In genomic region chr8:35135630-35136029, GRCm38 (mm10) we compare ENCODE assay signal across 26 mouse cellular contexts.
DNase-seq lines count a peak whose midpoint lies in the region; ATAC-seq and TF ChIP-seq lines count a peak whose summit lies in the region.
"Had no signal": no experiment of that assay in that cellular context is flagged by ENCODE, and none has a peak within 500 bp of the region (broad histone marks: within the 10 kb centered on the region; RNA-seq: fewer than 3 reads in every experiment).

No protein-coding gene starts in this region.

- no peak overlapping the region for H3K27ac ChIP-seq in CH12.LX (ENCODE audit: insufficient read depth, low read depth)
- peak overlapping the region; percentile 91 for H3K27ac ChIP-seq in bone marrow macrophage, adult 2 months (ENCODE audit: insufficient read depth, low read depth, low read length)
- H3K27ac ChIP-seq: embryonic facial prominence, embryonic 12.5 days; embryonic facial prominence, embryonic 15.5 days; forebrain, embryonic 12.5 days; forebrain, embryonic 15.5 days; hindbrain, embryonic 10.5 days; hindbrain, embryonic 13.5 days; intestine, embryonic 15.5 days had no signal

- no peaks in the 10 kb centered on the region for H3K79me2 ChIP-seq in CH12.LX (replicated peaks; ENCODE audit: control insufficient read depth, extremely low read depth, insufficient read depth, poor library complexity, severe bottlenecking)

- no peak for DNase-seq in CH12.LX (ENCODE audit: extremely low read depth)
- DNase-seq in adrenal gland, adult 18-20 months (ENCODE audit: low spot score in 2 of 2): no peak
- no peak for DNase-seq in right cerebral cortex, postnatal 4 days
- DNase-seq in layer of hippocampus, postnatal 36 days: no peak
- DNase-seq: adrenal gland, postnatal 10 days; adrenal gland, postnatal 36 days; cerebellum, adult 11-12 months; cerebellum, adult 8-10 months; cerebellum, postnatal 10 days; cerebellum, postnatal 36 days; gastrocnemius, postnatal 25 days; heart, postnatal 36 days had no signal

- H3K4me2 ChIP-seq in CH12.LX (ENCODE audit: insufficient read depth, low read depth, poor library complexity, severe bottlenecking): peak overlapping the region; percentile 1; the same call in 1 of the 2 replicates
- H3K4me2 ChIP-seq: embryonic facial prominence, embryonic 12.5 days; embryonic facial prominence, embryonic 15.5 days; forebrain, embryonic 12.5 days; forebrain, embryonic 15.5 days; heart, embryonic 11.5 days; hindbrain, embryonic 13.5 days; intestine, embryonic 15.5 days had no signal

- no peak for TF ChIP-seq RAD21 in CH12.LX (IDR thresholded peaks at IDR 0.05; ENCODE audit: low read depth, low read length)

- H3K4me1 ChIP-seq in CH12.LX (ENCODE audit: control insufficient read depth in 1 of 2, insufficient read depth in 2 of 2): peaks cover 6 to 14% of the 10 kb centered on the region in 2 experiments; a peak in 3 of 4 replicates
- H3K4me1 ChIP-seq in bone marrow macrophage, adult 2 months (ENCODE audit: control insufficient read depth, insufficient read depth, low read length): peaks cover 38% of the 10 kb centered on the region
- H3K4me1 ChIP-seq: embryonic facial prominence, embryonic 12.5 days; embryonic facial prominence, embryonic 15.5 days; hindbrain, embryonic 10.5 days; intestine, embryonic 15.5 days had no signal

- no peak overlapping the region for H3K4me3 ChIP-seq in CH12.LX (replicated peaks in 1 of 3; ENCODE audit: low read depth in 2 of 3, low read length in 2 of 3, poor library complexity in 1 of 3)
- H3K4me3 ChIP-seq in bone marrow macrophage, adult 2 months (ENCODE audit: insufficient read depth, low read length): no peak overlapping the region
- H3K4me3 ChIP-seq: embryonic facial prominence, embryonic 12.5 days; embryonic facial prominence, embryonic 15.5 days; forebrain, embryonic 12.5 days; forebrain, embryonic 15.5 days; hindbrain, embryonic 10.5 days; hindbrain, embryonic 13.5 days; intestine, embryonic 15.5 days had no signal

- H3K27me3 ChIP-seq in CH12.LX (replicated peaks): no peaks in the 10 kb centered on the region
- H3K27me3 ChIP-seq: embryonic facial prominence, embryonic 12.5 days; embryonic facial prominence, embryonic 15.5 days; forebrain, embryonic 12.5 days; forebrain, embryonic 15.5 days; hindbrain, embryonic 13.5 days; intestine, embryonic 15.5 days had no signal

- TF ChIP-seq POLR2A in CH12.LX (IDR thresholded peaks at IDR 0.05; ENCODE audit: low read depth, low read length): no peak
- TF ChIP-seq POLR2A in bone marrow macrophage, adult 2 months (IDR thresholded peaks at IDR 0.05; ENCODE audit: borderline replicate concordance, low read depth, low read length): no peak

- no peaks in the 10 kb centered on the region for H3K36me3 ChIP-seq in CH12.LX (replicated peaks in 1 of 2; ENCODE audit: control insufficient read depth in 1 of 2, insufficient read depth in 1 of 2, low read length in 1 of 2)
- H3K36me3 ChIP-seq: embryonic facial prominence, embryonic 12.5 days; embryonic facial prominence, embryonic 15.5 days; forebrain, embryonic 12.5 days; forebrain, embryonic 15.5 days; hindbrain, embryonic 10.5 days; hindbrain, embryonic 13.5 days; intestine, embryonic 15.5 days had no signal

- ATAC-seq in granulocyte monocyte progenitor cell, adult 5-6 weeks (replicated peaks; ENCODE audit: poor library complexity, severe bottlenecking): peak; percentile 94
- ATAC-seq in megakaryocyte progenitor cell, adult 5-6 weeks (replicated peaks; ENCODE audit: poor library complexity): peak; percentile 94
- ATAC-seq: activated CD4-positive, CD25-positive, alpha-beta regulatory T cell, adult 4 months; CD4-positive, CD25-positive, alpha-beta regulatory T cell, adult 4 months; forebrain, embryonic 15.5 days; hindbrain, embryonic 16.5 days; intestine, embryonic 15.5 days had no signal

- H3K9ac ChIP-seq in CH12.LX (ENCODE audit: insufficient read depth, low read depth): no peak overlapping the region
- H3K9ac ChIP-seq: embryonic facial prominence, embryonic 12.5 days; embryonic facial prominence, embryonic 15.5 days; forebrain, embryonic 12.5 days; forebrain, embryonic 15.5 days; hindbrain, embryonic 13.5 days; intestine, embryonic 15.5 days had no signal

- no peaks in the 10 kb centered on the region for H3K9me3 ChIP-seq in CH12.LX (replicated peaks; ENCODE audit: low read length)
- H3K9me3 ChIP-seq: embryonic facial prominence, embryonic 12.5 days; embryonic facial prominence, embryonic 15.5 days; forebrain, embryonic 12.5 days; forebrain, embryonic 15.5 days; hindbrain, embryonic 10.5 days; hindbrain, embryonic 13.5 days; intestine, embryonic 15.5 days had no signal

- no peak for TF ChIP-seq CTCF in CH12.LX (conservative IDR thresholded peaks at IDR 0.05 in 1 of 2, IDR thresholded peaks at IDR 0.05 in 1 of 2; ENCODE audit: low read depth in 2 of 2, low read length in 2 of 2)
- no peak for TF ChIP-seq CTCF in bone marrow macrophage, adult 2 months (IDR thresholded peaks at IDR 0.05; ENCODE audit: low read depth, low read length)

- TF ChIP-seq EP300 in CH12.LX (IDR thresholded peaks at IDR 0.05; ENCODE audit: low read length): peak; percentile 33; the same call in 1 of the 2 replicates

- in situ Hi-C loops in CH12.LX (cut with MboI; ENCODE audit: low pct_ligation_motif_present, low pct_unique_long_range_greater_than_20kb, low sequenced_read_pairs): no loop called here

- dilution Hi-C loops in CH12.LX (cut with MboI; ENCODE audit: extremely low pct_ligation_motif_present, extremely low pct_unique_long_range_greater_than_20kb, low sequenced_read_pairs): no loop called here

TF ChIP-seq in CH12.LX, 34 proteins besides CTCF, POLR2A, EP300 and RAD21:
- TF ChIP-seq IRF4 (IDR thresholded peaks at IDR 0.05; ENCODE audit: low read depth, low read length): 0 out of 2 replicates have a peak, but pooled peaks have one; percentile 24
- no peak for TF ChIP-seq POLR2AphosphoS2 (IDR thresholded peaks at IDR 0.05; ENCODE audit: low read depth, low read length)
- no peak for TF ChIP-seq ETS1 (conservative IDR thresholded peaks at IDR 0.05; ENCODE audit: low read depth, low read length)
TF ChIP-seq in CH12.LX: peak in this region for 1.
